Mouse (Mus musculus): ENCODE measurements around the gene Por. TPM values are rescaled to one million over a fixed set of nuclear protein-coding genes. Genes with fewer than 3 reads are reported as not detected.
A peak's percentile ranks its signal among the peaks of the same experiment; 100 is the strongest.

Gene Por
- total and polyA plus RNA-seq, 2 experiments from 2014 or later = 44.9 to 71.7 TPM

- DNase-seq (ENCODE audit: low spot score) (no peak), ATAC-seq (ENCODE audit: insufficient read depth, low read depth) (no peak)
- Histone ChIP-seq H3K27me3 (ENCODE audit: control insufficient read depth, insufficient read depth, low read length) (no peaks in the 10 kb centered on the region), H3K4me3 (ENCODE audit: low read depth, low read length) (no peak overlapping the region), H3K4me1 (ENCODE audit: control insufficient read depth, insufficient read depth) (no peaks in the 10 kb centered on the region), H3K36me3 (replicated peaks; ENCODE audit: control insufficient read depth, insufficient read depth, low read length) (peaks cover 77% of the 10 kb centered on the region), H3K4me2 (ENCODE audit: low read depth, low read length) (no peak overlapping the region), H3K9me3 (replicated peaks; ENCODE audit: control insufficient read depth, low read length) (no peaks in the 10 kb centered on the region), H3K27ac (ENCODE audit: low read depth) (no peak overlapping the region), H3K9ac (replicated peaks; ENCODE audit: low read depth, low read length) (no peak overlapping the region)
- TF ChIP-seq CTCF (IDR thresholded peaks at IDR 0.05; ENCODE audit: low read depth) (no peak), EP300 (IDR thresholded peaks at IDR 0.05; ENCODE audit: low read depth) (no peak)
- 90% methylated on average over 42 of the region's 42 CpGs for WGBS
These were observed 64.3 kb downstream of the Por start for GRCm38 (mm10) chr5:135734057-135734680.

GRCm38 (mm10) chr5:135735741-135736140, 65.9 kb downstream of the Por start:
- no peak for TF ChIP-seq CTCF (IDR thresholded peaks at IDR 0.05; ENCODE audit: low read depth)
- TF ChIP-seq EP300 (IDR thresholded peaks at IDR 0.05; ENCODE audit: low read depth) = no peak
- no peak overlapping the region for H3K4me2 ChIP-seq (ENCODE audit: low read depth, low read length)
- peaks cover 70% of the 10 kb centered on the region for H3K36me3 ChIP-seq (replicated peaks; ENCODE audit: control insufficient read depth, insufficient read depth, low read length)

GRCm38 (mm10) chr5:135736544-135736943, 66.7 kb downstream of the Por start:
- no peak for TF ChIP-seq EP300 (IDR thresholded peaks at IDR 0.05; ENCODE audit: low read depth)
- no peak for TF ChIP-seq CTCF (IDR thresholded peaks at IDR 0.05; ENCODE audit: low read depth)
- peaks cover 68% of the 10 kb centered on the region for H3K36me3 ChIP-seq (replicated peaks; ENCODE audit: control insufficient read depth, insufficient read depth, low read length)
- 0 out of 2 replicates have a peak, but pooled peaks have one; percentile 6 for ATAC-seq (ENCODE audit: insufficient read depth, low read depth)
- no peak overlapping the region for H3K9ac ChIP-seq (replicated peaks; ENCODE audit: low read depth, low read length)
- WGBS = 93% methylated on average over 16 of the region's 16 CpGs
- no peak overlapping the region for H3K27ac ChIP-seq (ENCODE audit: low read depth)
- DNase-seq (ENCODE audit: low spot score) = no peak
- H3K4me3 ChIP-seq (ENCODE audit: low read depth, low read length) = no peak overlapping the region
- no peaks in the 10 kb centered on the region for H3K4me1 ChIP-seq (ENCODE audit: control insufficient read depth, insufficient read depth)
- no peaks in the 10 kb centered on the region for H3K27me3 ChIP-seq (ENCODE audit: control insufficient read depth, insufficient read depth, low read length)
- H3K4me2 ChIP-seq (ENCODE audit: low read depth, low read length) = no peak overlapping the region
- no peaks in the 10 kb centered on the region for H3K9me3 ChIP-seq (replicated peaks; ENCODE audit: control insufficient read depth, low read length)

More at GRCm38 (mm10) chr5:135735741-135736140, 65.9 kb downstream of the Por start:
- Histone ChIP-seq H3K27ac (ENCODE audit: low read depth) (no peak overlapping the region), H3K4me3 (ENCODE audit: low read depth, low read length) (no peak overlapping the region), H3K9me3 (replicated peaks; ENCODE audit: control insufficient read depth, low read length) (no peaks in the 10 kb centered on the region), H3K27me3 (ENCODE audit: control insufficient read depth, insufficient read depth, low read length) (no peaks in the 10 kb centered on the region), H3K9ac (replicated peaks; ENCODE audit: low read depth, low read length) (no peak overlapping the region), H3K4me1 (ENCODE audit: control insufficient read depth, insufficient read depth) (no peaks in the 10 kb centered on the region)
- ATAC-seq (ENCODE audit: insufficient read depth, low read depth) = no peak
- 82% methylated on average over 13 of the region's 13 CpGs for whole genome bisulfite sequencing
- no peak for DNase-seq (ENCODE audit: low spot score)

GRCm38 (mm10) chr5:135737154-135737553, 67.3 kb downstream of the Por start:
- TF ChIP-seq CTCF (IDR thresholded peaks at IDR 0.05; ENCODE audit: low read depth) = peak; percentile 17; the same call in 1 of the 2 replicates
- no peak for TF ChIP-seq EP300 (IDR thresholded peaks at IDR 0.05; ENCODE audit: low read depth)
- Histone ChIP-seq H3K4me2 (ENCODE audit: low read depth, low read length) (no peak overlapping the region), H3K36me3 (replicated peaks; ENCODE audit: control insufficient read depth, insufficient read depth, low read length) (peaks cover 65% of the 10 kb centered on the region), H3K27ac (ENCODE audit: low read depth) (no peak overlapping the region), H3K9me3 (replicated peaks; ENCODE audit: control insufficient read depth, low read length) (no peaks in the 10 kb centered on the region), H3K27me3 (ENCODE audit: control insufficient read depth, insufficient read depth, low read length) (no peaks in the 10 kb centered on the region), H3K9ac (replicated peaks; ENCODE audit: low read depth, low read length) (no peak overlapping the region), H3K4me1 (ENCODE audit: control insufficient read depth, insufficient read depth) (no peaks in the 10 kb centered on the region), H3K4me3 (ENCODE audit: low read depth, low read length) (no peak overlapping the region)
- ATAC-seq (ENCODE audit: insufficient read depth, low read depth) = 0 out of 2 replicates have a peak, but pooled peaks have one; percentile 12
- DNase-seq (ENCODE audit: low spot score) = no peak
- 62% methylated on average over 7 of the region's 7 CpGs for WGBS

- 16% methylated on average over 6 of the region's 6 CpGs for WGBS
- Histone ChIP-seq H3K4me2 (ENCODE audit: low read depth, low read length) (no peak overlapping the region), H3K4me3 (ENCODE audit: low read depth, low read length) (no peak overlapping the region), H3K9me3 (replicated peaks; ENCODE audit: control insufficient read depth, low read length) (no peaks in the 10 kb centered on the region), H3K27ac (ENCODE audit: low read depth) (no peak overlapping the region), H3K27me3 (ENCODE audit: control insufficient read depth, insufficient read depth, low read length) (no peaks in the 10 kb centered on the region), H3K36me3 (replicated peaks; ENCODE audit: control insufficient read depth, insufficient read depth, low read length) (peaks cover 54% of the 10 kb centered on the region), H3K9ac (replicated peaks; ENCODE audit: low read depth, low read length) (no peak overlapping the region), H3K4me1 (ENCODE audit: control insufficient read depth, insufficient read depth) (0 out of 2 replicates have a peak, but pooled peaks cover 6% of the 10 kb centered on the region)
- DNase-seq (ENCODE audit: low spot score) = no peak
- ATAC-seq (ENCODE audit: insufficient read depth, low read depth) = no peak
- no peak for TF ChIP-seq EP300 (IDR thresholded peaks at IDR 0.05; ENCODE audit: low read depth)
- TF ChIP-seq CTCF (IDR thresholded peaks at IDR 0.05; ENCODE audit: low read depth) = no peak
These were observed 68.4 kb downstream of the Por start for GRCm38 (mm10) chr5:135738266-135738665.

GRCm38 (mm10) chr5:135742156-135742555, 72.3 kb downstream of the Por start:
- no peaks in the 10 kb centered on the region for H3K27me3 ChIP-seq (ENCODE audit: control insufficient read depth, insufficient read depth, low read length)
- H3K9ac ChIP-seq (replicated peaks; ENCODE audit: low read depth, low read length) = no peak overlapping the region
- DNase-seq (ENCODE audit: low spot score) (no peak), ATAC-seq (ENCODE audit: insufficient read depth, low read depth) (no peak)
- 51% methylated on average over 10 of the region's 10 CpGs for WGBS
- no peak overlapping the region for H3K4me2 ChIP-seq (ENCODE audit: low read depth, low read length)
- no peaks in the 10 kb centered on the region for H3K9me3 ChIP-seq (replicated peaks; ENCODE audit: control insufficient read depth, low read length)
- H3K36me3 ChIP-seq (replicated peaks; ENCODE audit: control insufficient read depth, insufficient read depth, low read length) = peaks cover 18% of the 10 kb centered on the region
- TF ChIP-seq EP300 (IDR thresholded peaks at IDR 0.05; ENCODE audit: low read depth) (no peak), CTCF (IDR thresholded peaks at IDR 0.05; ENCODE audit: low read depth) (no peak)
- no peak overlapping the region for H3K4me3 ChIP-seq (ENCODE audit: low read depth, low read length)
- no peak overlapping the region for H3K27ac ChIP-seq (ENCODE audit: low read depth)
- 0 out of 2 replicates have a peak, but pooled peaks cover 17% of the 10 kb centered on the region for H3K4me1 ChIP-seq (ENCODE audit: control insufficient read depth, insufficient read depth)

All from heart, postnatal 0 days (tissue).